Mouse (Mus musculus): Measurements from ENCODE around the gene Hnrnpa2b1.

DNA sequence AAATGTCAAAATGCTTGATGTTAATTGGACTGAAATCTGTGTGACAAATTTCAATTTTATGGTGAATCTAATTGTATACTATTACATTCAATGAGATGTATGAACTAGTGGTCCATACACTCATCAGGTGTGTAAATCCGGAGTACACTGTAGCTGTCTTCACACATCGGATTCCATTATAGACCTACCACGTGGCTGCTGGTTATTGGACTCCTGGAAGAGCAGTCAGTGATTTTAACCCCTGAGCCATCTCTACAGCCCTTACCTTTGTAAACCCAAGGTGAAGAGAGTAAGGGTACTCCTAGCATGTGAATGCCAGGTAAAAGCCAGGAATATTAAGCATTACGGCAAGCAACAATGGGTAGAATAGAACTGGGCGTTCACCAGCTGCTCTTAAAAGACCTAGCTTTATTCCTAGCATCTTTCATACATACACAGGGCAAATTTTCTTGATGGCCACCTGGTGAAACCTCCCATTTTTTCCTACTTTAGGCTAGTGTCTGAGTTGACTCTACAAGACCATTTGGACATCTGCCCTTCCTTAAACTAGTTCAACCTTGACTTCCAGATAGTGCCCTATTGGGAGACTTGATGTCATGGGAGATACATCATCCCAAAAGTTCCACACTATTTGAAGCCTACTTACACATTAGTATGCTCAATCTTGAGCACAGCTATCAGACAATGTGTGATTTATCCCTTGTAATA, 10.2 kb downstream of the Hnrnpa2b1 start:
- no peak for TF ChIP-seq GATA1 (IDR thresholded peaks at IDR 0.05; ENCODE audit: low read length)
- TF ChIP-seq TAL1 (IDR thresholded peaks at IDR 0.05; ENCODE audit: low read length): no peak

Measured in erythroblast, embryonic 14.5 days (primary cell).